Mouse (Mus musculus) urinary bladder, postnatal 14 days (tissue): Measurements from ENCODE around the gene Olfr1500.
"Not testable (repeated sequence)": the region's sequence is repeated elsewhere in the genome, so short reads cannot be mapped to it uniquely, and the experiment has no call there.

Source experiments
- DNase-seq: peaks from one replicate; pipeline ENCODE4 v3.0.0; 2021; ENCODE audit warnings: low spot score

The Olfr1500 gene

GRCm38 (mm10) chr19:13830388-13830787 lies at the start of gene Olfr1500:
Gene Olfr1500 (minus strand): TSS chr19:13830488.
- DNase-seq = no peak

- no peak for DNase-seq
Observed at GRCm38 (mm10) chr19:13861495-13861894, 31.2 kb upstream of the Olfr1500 start, which contains the start of gene Olfr1502. Gene Olfr1502 (plus strand): TSS chr19:13861795.

- DNase-seq = not testable (repeated sequence)
Observed at GRCm38 (mm10) chr19:13850592-13850991, 20.3 kb upstream of the Olfr1500 start, which contains the start of gene Olfr1501. Gene Olfr1501 (minus strand): TSS chr19:13850692.

- no peak for DNase-seq
Observed at GRCm38 (mm10) chr19:13828447-13828846, 1.8 kb downstream of the Olfr1500 start.

- DNase-seq = no peak
Observed at GRCm38 (mm10) chr19:13820847-13821246, 9.4 kb downstream of the Olfr1500 start.

- DNase-seq = no peak
Observed at GRCm38 (mm10) chr19:13819347-13819746, 10.9 kb downstream of the Olfr1500 start, which contains the start of gene Olfr1499. Gene Olfr1499 (minus strand): TSS chr19:13819447.

GRCm38 (mm10) chr19:13818827-13819226 lies 11.5 kb downstream of the Olfr1500 start:
- DNase-seq = no peak

- no peak for DNase-seq
Observed at GRCm38 (mm10) chr19:13812823-13813222, 17.5 kb downstream of the Olfr1500 start.

- not testable (repeated sequence) for DNase-seq
Observed at GRCm38 (mm10) chr19:13805486-13805885, 24.8 kb downstream of the Olfr1500 start.

GRCm38 (mm10) chr19:13798102-13798501 lies 32.2 kb downstream of the Olfr1500 start, which contains the start of gene Olfr1497:
Gene Olfr1497 (minus strand): TSS chr19:13798202.
- no peak for DNase-seq

GRCm38 (mm10) chr19:13777578-13777977 lies 52.7 kb downstream of the Olfr1500 start, which contains the start of gene Olfr1496:
Gene Olfr1496 (plus strand): TSS chr19:13777878.
- no peak for DNase-seq
